9 mouse cellular contexts compared by ENCODE assay signal in the genomic region with DNA sequence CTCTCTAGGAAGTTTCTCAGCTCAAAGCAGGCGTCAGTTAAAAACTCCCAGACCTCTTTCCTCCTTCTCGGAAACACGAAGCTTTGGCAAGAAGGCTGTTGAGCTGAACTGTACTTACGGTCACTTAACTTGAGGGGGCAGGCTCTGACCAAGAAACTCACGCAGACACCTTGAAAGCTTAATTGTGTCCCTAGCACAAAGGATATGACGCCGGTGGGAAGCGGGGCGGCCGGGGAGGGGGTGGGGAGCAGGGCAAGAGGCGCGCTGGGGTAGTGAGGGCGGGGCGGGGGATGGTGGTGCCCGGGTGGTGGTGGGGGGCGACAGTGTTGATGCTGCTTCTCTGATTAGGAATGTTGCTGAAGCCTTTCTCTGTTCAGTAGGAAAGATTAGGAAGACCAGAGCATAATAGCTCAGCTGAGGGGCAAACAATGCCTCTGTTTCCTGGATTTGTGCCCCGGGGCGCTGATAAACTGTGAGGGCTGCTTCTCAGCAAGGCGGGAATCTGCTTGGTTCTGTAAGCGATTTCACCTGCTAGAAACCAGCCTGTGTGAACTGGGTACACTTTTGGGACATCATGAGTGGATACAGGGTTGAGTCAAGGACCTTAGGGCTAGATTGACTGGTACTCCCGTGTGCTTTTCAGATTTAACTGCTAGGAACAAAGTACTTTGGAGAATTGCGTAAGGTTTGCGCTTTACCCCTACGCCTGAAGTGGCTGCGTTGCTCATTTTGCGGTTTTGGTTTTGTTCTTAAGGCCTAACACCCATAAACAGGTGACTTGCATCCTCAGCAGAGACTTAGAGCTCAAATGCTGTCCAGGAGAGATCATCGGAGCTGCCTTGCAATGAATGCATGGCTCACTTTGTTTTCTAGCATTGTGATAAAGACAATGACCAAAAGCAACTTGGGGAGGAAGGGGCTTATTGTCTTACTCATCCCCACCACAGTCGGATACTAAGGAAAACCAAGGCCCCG. TPM values are rescaled to one million over a fixed set of nuclear protein-coding genes. Genes with fewer than 3 reads are reported as not detected.
DNase-seq lines count a peak whose midpoint lies in the region; ATAC-seq and TF ChIP-seq lines count a peak whose summit lies in the region.
"Had no signal": no experiment of that assay in that cellular context is flagged by ENCODE, and none has a peak within 500 bp of the region (broad histone marks: within the 10 kb centered on the region; RNA-seq: fewer than 3 reads in every experiment).

No protein-coding gene starts in this region.

- TF ChIP-seq CTCF in layer of hippocampus, adult 2 months (conservative IDR thresholded peaks at IDR 0.05), result peak; percentile 67

- H3K4me1 ChIP-seq in hindbrain, embryonic 14.5 days (replicated peaks; ENCODE audit: control insufficient read depth, insufficient read depth, low read length), result no peaks in the 10 kb centered on the region; the same call in 1 of the 2 replicates
- H3K4me1 ChIP-seq in limb, embryonic 11.5 days (ENCODE audit: control insufficient read depth, insufficient read depth, low read length), result peaks cover 2% of the 10 kb centered on the region; the same call in 1 of the 2 replicates
- peaks cover 5% of the 10 kb centered on the region; the same call in 1 of the 2 replicates for H3K4me1 ChIP-seq in stomach, embryonic 15.5 days

- 7% methylated on average over 29 of the region's 29 CpGs for WGBS in hindbrain, embryonic 14.5 days
- WGBS in limb, embryonic 11.5 days, result 20% methylated on average over 29 of the region's 29 CpGs
- 16% methylated on average over 29 of the region's 29 CpGs for WGBS in stomach, embryonic 15.5 days

- H3K4me2 ChIP-seq in hindbrain, embryonic 14.5 days (replicated peaks), result peak overlapping the region; percentile 58
- peak overlapping the region; percentile 53 for H3K4me2 ChIP-seq in limb, embryonic 11.5 days (ENCODE audit: low read depth, severe bottlenecking)
- H3K4me2 ChIP-seq in stomach, embryonic 15.5 days, result peak overlapping the region; percentile 65

- 0 out of 2 replicates have a peak, but pooled peaks cover 3% of the 10 kb centered on the region for H3K9me3 ChIP-seq in hindbrain, embryonic 14.5 days (ENCODE audit: control insufficient read depth, low read length)
- H3K9me3 ChIP-seq in limb, embryonic 11.5 days (ENCODE audit: control insufficient read depth, low read length), result no peaks in the 10 kb centered on the region
- H3K9me3 ChIP-seq in stomach, embryonic 15.5 days, result no peaks in the 10 kb centered on the region

- H3K36me3 ChIP-seq in hindbrain, embryonic 14.5 days (replicated peaks; ENCODE audit: control insufficient read depth, insufficient read depth), result no peaks in the 10 kb centered on the region
- H3K36me3 ChIP-seq in limb, embryonic 11.5 days (ENCODE audit: control insufficient read depth, insufficient read depth, low read length), result no peaks in the 10 kb centered on the region
- no peaks in the 10 kb centered on the region for H3K36me3 ChIP-seq in stomach, embryonic 15.5 days
- H3K36me3 ChIP-seq: G1E had no signal

- H3K27me3 ChIP-seq in hindbrain, embryonic 14.5 days (ENCODE audit: control insufficient read depth, insufficient read depth, low read length), result no peaks in the 10 kb centered on the region
- H3K27me3 ChIP-seq in limb, embryonic 11.5 days (ENCODE audit: control insufficient read depth, insufficient read depth, low read length), result no peaks in the 10 kb centered on the region
- no peaks in the 10 kb centered on the region for H3K27me3 ChIP-seq in stomach, embryonic 15.5 days (replicated peaks)

- peak overlapping the region; percentile 59 for H3K9ac ChIP-seq in hindbrain, embryonic 14.5 days
- peak overlapping the region; percentile 56 for H3K9ac ChIP-seq in limb, embryonic 11.5 days (ENCODE audit: low read length)
- H3K9ac ChIP-seq in stomach, embryonic 15.5 days, result no peak overlapping the region

- H3K4me3 ChIP-seq in layer of hippocampus, adult 2 months, result peak overlapping the region; percentile 41; the same call in 1 of the 2 replicates
- H3K4me3 ChIP-seq in hindbrain, embryonic 14.5 days (replicated peaks; ENCODE audit: low read length), result peak overlapping the region; percentile 27
- H3K4me3 ChIP-seq in limb, embryonic 11.5 days (ENCODE audit: low read depth, low read length), result peak overlapping the region; percentile 28
- peak overlapping the region; percentile 32 for H3K4me3 ChIP-seq in stomach, embryonic 15.5 days (replicated peaks)

- DNase-seq in layer of hippocampus, adult 2 months (ENCODE audit: low spot score in 2 of 2), result peak; percentile 21 to 22
- no peak for DNase-seq in layer of hippocampus, adult 9-10 months (ENCODE audit: low spot score)
- peak; percentile 40 for DNase-seq in brain, embryonic 18.5 days (ENCODE audit: low read depth, low spot score)
- peak; percentile 84 for DNase-seq in forelimb bud, embryonic 11.5 days (ENCODE audit: low read depth, low spot score)
- DNase-seq in hindbrain, embryonic 14.5 days (ENCODE audit: low spot score), result peak; percentile 80
- peak; percentile 73 for DNase-seq in limb, embryonic 11.5 days (ENCODE audit: low spot score)
- peak; percentile 89 for DNase-seq in mesoderm, embryonic 11.5 days (ENCODE audit: low read depth, low spot score)

- H3K27ac ChIP-seq in layer of hippocampus, adult 2 months, result no peak overlapping the region; the same call in 1 of the 2 replicates
- H3K27ac ChIP-seq in hindbrain, embryonic 14.5 days, result peak overlapping the region; percentile 72
- 0 out of 2 replicates have a peak overlapping the region, but pooled peaks have one; percentile 8 for H3K27ac ChIP-seq in limb, embryonic 11.5 days (replicated peaks; ENCODE audit: low read depth, low read length)
- peak overlapping the region; percentile 35; the same call in 1 of the 2 replicates for H3K27ac ChIP-seq in stomach, embryonic 15.5 days

- peak; percentile 91 for ATAC-seq in hindbrain, embryonic 14.5 days (ENCODE audit: low FRiP score)
- ATAC-seq in limb, embryonic 11.5 days (ENCODE audit: insufficient number of reproducible peaks, low FRiP score, low TSS enrichment, low read depth), result peak; percentile 92
- peak; percentile 75 for ATAC-seq in stomach, embryonic 15.5 days (ENCODE audit: insufficient read depth, low FRiP score, low read depth)

RNA-seq across cellular contexts. Expression of a gene that starts 33.2 kb away (rescaled TPM):
- 10 to 100 TPM; 29.7 to 30.9 TPM for total RNA-seq in layer of hippocampus, adult 2 months (2021)
- 9.6 TPM in 2 replicates for polyA plus RNA-seq in hindbrain, embryonic 14.5 days (2014; fragmentation: Nextera tagmentation; extraction: Ambion mirVana)
- polyA plus RNA-seq in limb, embryonic 11.5 days (2014; fragmentation: Nextera tagmentation; extraction: Ambion mirVana), result 9.6 TPM in 2 replicates
- 10.1 and 12.3 TPM in 2 replicates for polyA plus RNA-seq in stomach, embryonic 15.5 days (2015; fragmentation: Nextera tagmentation; extraction: Ambion mirVana)
- polyA plus RNA-seq: G1E had no signal

RNA-seq across cellular contexts. Expression of a gene that starts 56.9 kb away (rescaled TPM):
- not detected for total RNA-seq in layer of hippocampus, adult 2 months (2021)
- not detected in 2 replicates for polyA plus RNA-seq in hindbrain, embryonic 14.5 days (2014; fragmentation: Nextera tagmentation; extraction: Ambion mirVana)
- polyA plus RNA-seq in limb, embryonic 11.5 days (2014; fragmentation: Nextera tagmentation; extraction: Ambion mirVana), result 0.06 TPM in 1 of 2 replicates, not detected in the other
- polyA plus RNA-seq in stomach, embryonic 15.5 days (2015; fragmentation: Nextera tagmentation; extraction: Ambion mirVana), result 0.05 and 0.10 TPM in 2 replicates
- polyA plus RNA-seq: G1E had no signal
